Mouse (Mus musculus): ENCODE data around the gene Arl5c.

GRCm38 (mm10) chr11:97979824-97980495 is 16.0 kb downstream of the Arl5c start:
- TF ChIP-seq CTCF (IDR thresholded peaks at IDR 0.05; ENCODE audit: low read depth, low read length) (no peak), POLR2A (IDR thresholded peaks at IDR 0.05; ENCODE audit: extremely low read depth, insufficient read depth, low read length) (no peak)
